Mouse (Mus musculus): Measurements from ENCODE around the gene Tmem214.

GRCm38 (mm10) chr5:30920621-30921020, 52.8 kb downstream of the Tmem214 start:
- no peak for TF ChIP-seq GATA1 (IDR thresholded peaks at IDR 0.05; ENCODE audit: low read length)
- no peak for TF ChIP-seq TAL1 (IDR thresholded peaks at IDR 0.05; ENCODE audit: low read length)

Data from erythroblast, embryonic 14.5 days (primary cell).